Mouse (Mus musculus) cerebellum, adult 2 months (tissue): ENCODE measurements at regions not wholly inside any gene's neighbourhood (a gene's known extent, or its start where the extent isn't known, plus 50 kb on each side); places are given as distances from the start of the nearest gene placed in this dataset.
"Not testable (repeated sequence)": the region's sequence is repeated elsewhere in the genome, so short reads cannot be mapped to it uniquely, and the experiment has no call there.

Experiments used
- CTCF ChIP-seq: fragments of 200-500 bp; IDR thresholded peaks from 2 replicates; pipeline ENCODE4 v1.5.1; 2011; ENCODE audit warnings: low read depth, mild to moderate bottlenecking, control low read depth, low read length, moderate library complexity, borderline replicate concordance; ENCODE audit not compliant: insufficient read depth
- POLR2A ChIP-seq: fragments of 200-500 bp; IDR thresholded peaks from 2 replicates; pipeline ENCODE4 v1.6.1; 2011; ENCODE audit warnings: low read length, control low read depth, borderline replicate concordance; ENCODE audit not compliant: insufficient read depth

GRCm38 (mm10) chr9:52888653-52889052 is 209.1 kb upstream of the AI593442 start:
- TF ChIP-seq CTCF, POLR2A: not testable (repeated sequence)
